Mouse (Mus musculus) CD4-positive, CD25-positive, alpha-beta regulatory T cell (primary cell): Measurements from ENCODE around the gene Tlx1. TPM values are rescaled to one million over a fixed set of nuclear protein-coding genes. Genes with fewer than 3 reads are reported as not detected.

Source experiments
- polyA plus RNA-seq: library from polyadenylated mRNA; unstranded; fragments of 100-300 nt; shearing (Covaris generic); gene quantifications from one replicate; pipeline ENCODE4 v1.2.1, GENCODE M21; 2017

Tlx1 gene
- polyA plus RNA-seq: not detected

DNA sequence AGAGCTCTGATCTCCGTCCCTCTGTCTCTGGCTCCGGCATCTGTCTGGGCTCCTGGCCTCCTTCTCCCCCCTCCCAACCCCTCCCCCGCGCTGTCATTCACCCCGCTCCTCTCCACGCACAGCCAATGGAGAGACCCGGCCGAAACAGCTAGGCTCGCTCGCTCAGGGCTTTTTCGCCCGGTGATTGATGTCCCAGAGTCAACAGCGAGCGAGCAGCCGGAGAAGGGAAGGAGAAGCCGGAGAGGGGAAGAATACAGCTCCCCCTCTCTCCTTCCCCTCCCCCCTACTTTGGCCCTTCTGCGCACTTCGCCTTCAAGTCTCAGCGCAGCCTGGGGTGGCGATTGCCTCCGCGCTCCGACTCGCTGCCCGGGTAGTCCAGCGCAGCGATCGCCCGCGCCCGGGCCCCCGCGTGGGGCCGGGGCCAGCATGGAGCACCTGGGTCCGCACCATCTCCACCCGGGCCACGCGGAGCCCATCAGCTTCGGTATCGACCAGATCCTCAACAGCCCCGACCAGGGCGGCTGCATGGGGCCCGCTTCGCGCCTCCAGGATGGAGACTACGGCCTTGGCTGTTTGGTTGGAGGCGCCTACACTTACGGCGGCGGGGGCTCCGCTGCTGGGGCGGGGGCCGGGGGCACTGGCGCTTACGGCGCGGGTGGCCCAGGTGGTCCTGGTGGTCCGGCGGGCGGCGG is at the start of gene Tlx1:
Gene Tlx1, plus strand, starts transcription at position 191 of the 692 bp plus-strand sequence.

Other genes starting within 250 kb of the Tlx1 start
- 40.5 TPM for gene Slf2, start 219.5 kb upstream of the Tlx1 start, polyA plus RNA-seq
- gene Sema4g, start 161.6 kb upstream of the Tlx1 start, polyA plus RNA-seq: 0.14 TPM
- 16.1 TPM for gene Twnk, start 145.0 kb upstream of the Tlx1 start, polyA plus RNA-seq
- 60.7 TPM for gene Mrpl43, start 144.2 kb upstream of the Tlx1 start, polyA plus RNA-seq
- 8.6 TPM for gene Lzts2, start 136.3 kb upstream of the Tlx1 start, polyA plus RNA-seq
- 0.28 TPM for gene Pdzd7, start 105.0 kb upstream of the Tlx1 start, polyA plus RNA-seq
- gene Sfxn3, start 103.2 kb upstream of the Tlx1 start, polyA plus RNA-seq: 79.9 TPM
- 0.25 TPM for gene Kazald1, start 75.4 kb upstream of the Tlx1 start, polyA plus RNA-seq
- gene Lbx1, start 85.1 kb downstream of the Tlx1 start, polyA plus RNA-seq: not detected
- gene Btrc, start 213.1 kb downstream of the Tlx1 start, polyA plus RNA-seq: 33.3 TPM